Mouse (Mus musculus) heart, postnatal 4 days (tissue): ENCODE results near the gene Pfdn6. TPM values are rescaled to one million over a fixed set of nuclear protein-coding genes. Genes with fewer than 3 reads are reported as not detected.

ENCODE experiments used
- DNase-seq: peaks from one replicate; pipeline ENCODE4 v3.0.0; 2021
- total RNA-seq, 2 experiments: library from RNA; stranded (reverse); gene quantifications; 2 replicates each; pipeline ENCODE4 v1.2.3; 2021

The Pfdn6 gene
- 10 to 100 TPM; 78.0 to 79.5 TPM for total RNA-seq

- peak; percentile 90 for DNase-seq
These were observed at the start of gene Pfdn6, which contains the start of gene Wdr46 for GRCm38 (mm10) chr17:33940206-33940805. TSS of gene Pfdn6 (minus strand) at chr17:33940343. TSS of gene Wdr46 (plus strand) at chr17:33940660.

GRCm38 (mm10) chr17:33982136-33982535, 42.0 kb upstream of the Pfdn6 start:
- peak; percentile 66 for DNase-seq

- DNase-seq: peak; percentile 89
These were observed 41.2 kb upstream of the Pfdn6 start for GRCm38 (mm10) chr17:33981192-33981909.

GRCm38 (mm10) chr17:33980181-33981035, 40.3 kb upstream of the Pfdn6 start:
- no peak for DNase-seq

DNA sequence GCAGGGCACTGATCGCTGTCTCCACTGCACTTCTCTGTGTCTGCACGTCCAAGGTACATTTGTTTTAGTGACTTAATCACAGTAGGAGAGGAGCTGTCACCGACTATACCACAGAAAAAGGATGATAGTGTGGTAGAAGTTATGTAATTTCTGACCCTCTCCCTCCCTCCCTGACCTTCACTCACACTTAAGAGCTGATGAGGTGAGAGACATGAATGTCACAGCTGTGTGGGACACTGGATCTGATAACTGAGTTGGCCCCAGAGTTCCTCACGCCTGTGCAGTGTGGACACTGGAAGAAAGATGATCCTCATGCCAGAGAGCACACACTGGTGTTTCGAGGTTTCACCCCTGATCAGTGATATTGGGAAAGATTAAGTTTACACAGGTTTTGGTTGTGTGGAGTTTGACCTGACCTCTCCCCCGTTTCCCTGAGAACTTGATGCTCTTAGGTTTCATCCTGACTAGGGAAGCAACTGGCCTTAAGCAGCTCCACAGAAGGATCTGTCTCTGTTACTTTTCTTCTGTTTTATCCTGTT, 39.4 kb upstream of the Pfdn6 start:
- no peak for DNase-seq

DNA sequence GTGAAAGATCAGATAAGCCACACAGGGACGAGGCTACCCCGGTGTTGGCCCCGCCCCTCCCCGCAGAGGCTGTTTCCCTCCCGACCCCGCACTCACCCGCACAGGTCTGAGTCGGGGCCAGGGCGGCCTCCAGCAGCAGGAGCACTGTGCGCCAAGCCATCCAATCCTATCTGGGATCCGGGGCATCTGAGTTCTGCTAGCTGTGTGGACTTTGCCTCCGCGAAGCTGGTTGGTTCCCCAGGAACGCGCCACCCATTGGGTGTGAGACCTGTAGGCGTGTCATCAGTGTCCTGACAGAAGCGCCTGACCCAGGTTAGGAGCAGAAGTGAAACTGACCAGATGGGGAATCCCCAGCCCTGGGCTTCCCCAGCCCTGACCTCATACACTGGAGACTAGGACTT, 38.5 kb upstream of the Pfdn6 start:
- DNase-seq: peak; percentile 69

DNA sequence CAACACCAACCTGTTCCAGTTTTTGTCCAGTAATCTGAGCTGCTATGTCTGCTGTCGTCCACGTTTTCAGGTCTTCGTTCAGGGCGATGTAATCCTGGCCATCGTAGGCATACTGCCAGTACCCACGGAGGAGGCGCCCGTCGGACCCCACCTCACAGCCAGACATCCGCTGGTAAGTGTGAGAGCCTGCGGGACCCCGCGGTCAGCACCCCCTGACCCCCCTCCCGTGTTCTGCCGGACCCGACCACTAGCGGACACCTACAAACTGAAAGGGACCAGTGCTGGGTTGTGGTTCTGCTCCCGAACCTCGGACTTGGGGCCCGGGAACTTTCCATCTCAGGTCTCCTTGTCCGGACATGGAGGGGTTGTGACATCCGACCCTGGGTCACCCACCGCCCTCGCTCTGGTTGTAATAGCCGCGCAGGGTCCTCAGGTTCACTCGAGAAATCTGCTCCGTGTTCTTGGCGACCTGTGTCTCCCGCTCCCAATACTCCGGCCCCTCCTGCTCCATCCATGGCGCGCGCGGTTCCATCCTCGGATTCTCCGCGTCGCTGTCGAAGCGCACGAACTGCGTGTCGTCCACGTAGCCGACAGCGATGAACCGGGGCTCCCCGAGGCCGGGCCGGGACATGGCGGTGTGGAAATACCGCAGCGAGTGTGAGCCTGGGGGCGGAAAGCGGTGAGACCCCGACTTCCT, 37.9 kb upstream of the Pfdn6 start:
- DNase-seq: no peak

- DNase-seq: no peak
These were observed 33.4 kb upstream of the Pfdn6 start for GRCm38 (mm10) chr17:33973572-33973971.

DNA sequence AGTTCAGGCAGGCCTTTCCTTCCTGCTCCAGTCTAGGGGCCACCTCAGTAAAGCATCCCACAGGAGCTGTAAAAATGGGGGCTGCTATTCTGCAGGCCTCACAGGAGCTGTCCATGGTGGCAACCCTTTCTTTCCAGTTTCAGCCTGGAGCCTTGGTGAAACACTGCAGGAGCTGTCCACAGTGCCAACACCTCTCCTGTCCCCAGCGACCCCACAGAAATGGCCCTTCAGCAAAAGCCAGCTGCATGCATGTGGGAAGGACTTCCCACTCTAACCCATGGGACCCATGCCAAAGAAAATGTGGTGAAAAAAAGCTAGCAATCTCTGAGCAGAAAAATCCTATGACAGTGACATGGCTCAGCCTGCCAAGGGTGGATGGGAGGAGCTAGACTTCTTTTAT, 32.5 kb upstream of the Pfdn6 start:
- peak; percentile 72 for DNase-seq

- DNase-seq: no peak
These were observed 29.3 kb upstream of the Pfdn6 start for GRCm38 (mm10) chr17:33969394-33969793.

DNA sequence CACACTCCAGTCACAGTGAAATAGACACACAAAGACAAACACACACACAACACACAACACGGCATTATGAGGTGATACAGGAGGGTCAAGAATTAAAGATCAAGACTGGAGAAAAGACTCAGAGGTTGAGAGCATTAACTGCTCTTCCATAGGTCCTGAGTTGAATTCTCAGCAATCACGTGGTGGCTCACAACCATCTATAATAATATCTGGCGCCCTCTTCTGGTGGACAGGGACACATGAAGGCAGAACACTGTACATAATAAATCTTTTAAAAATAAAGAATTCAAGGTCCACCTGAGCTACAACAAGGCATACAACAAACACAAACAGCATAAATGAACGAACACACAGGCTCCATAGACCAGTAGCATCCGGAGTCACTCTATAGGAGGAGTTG, 28.8 kb upstream of the Pfdn6 start:
- DNase-seq: no peak

GRCm38 (mm10) chr17:33968489-33968888, 28.3 kb upstream of the Pfdn6 start:
- DNase-seq: peak; percentile 84

DNA sequence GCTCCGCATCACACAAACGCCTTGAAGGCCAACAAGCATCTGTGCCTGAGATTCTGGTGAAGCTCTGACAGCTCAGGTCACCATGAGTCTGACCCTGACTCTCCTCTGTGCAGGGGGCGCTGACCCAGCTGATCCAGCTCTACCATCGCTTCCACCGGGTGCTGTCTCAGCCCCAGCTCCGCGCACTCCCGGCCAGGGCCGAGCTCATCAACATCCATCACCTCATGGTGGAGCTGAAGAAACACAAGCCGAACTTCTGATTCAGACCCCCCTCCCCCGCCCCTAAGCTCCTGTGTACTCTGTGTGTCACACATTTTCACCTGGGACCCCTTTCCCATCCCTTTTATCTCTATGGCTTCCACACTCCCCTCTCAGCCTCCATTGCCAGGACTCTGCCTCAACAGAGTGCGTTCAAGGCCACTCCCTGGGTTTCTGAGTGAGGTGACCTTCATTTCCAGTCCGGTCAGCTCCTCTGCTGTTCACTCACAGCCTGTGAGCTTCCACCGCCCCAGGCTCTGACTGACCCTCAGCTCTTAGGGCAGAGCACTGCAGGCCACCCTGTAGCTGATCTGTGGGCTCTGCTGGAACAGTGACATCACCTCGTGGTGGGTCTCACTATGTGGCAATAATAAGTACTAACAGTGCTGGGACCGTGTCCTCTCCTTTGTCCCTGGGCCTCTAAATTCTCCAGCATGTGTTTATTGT, 25.9 kb upstream of the Pfdn6 start:
- no peak for DNase-seq

DNA sequence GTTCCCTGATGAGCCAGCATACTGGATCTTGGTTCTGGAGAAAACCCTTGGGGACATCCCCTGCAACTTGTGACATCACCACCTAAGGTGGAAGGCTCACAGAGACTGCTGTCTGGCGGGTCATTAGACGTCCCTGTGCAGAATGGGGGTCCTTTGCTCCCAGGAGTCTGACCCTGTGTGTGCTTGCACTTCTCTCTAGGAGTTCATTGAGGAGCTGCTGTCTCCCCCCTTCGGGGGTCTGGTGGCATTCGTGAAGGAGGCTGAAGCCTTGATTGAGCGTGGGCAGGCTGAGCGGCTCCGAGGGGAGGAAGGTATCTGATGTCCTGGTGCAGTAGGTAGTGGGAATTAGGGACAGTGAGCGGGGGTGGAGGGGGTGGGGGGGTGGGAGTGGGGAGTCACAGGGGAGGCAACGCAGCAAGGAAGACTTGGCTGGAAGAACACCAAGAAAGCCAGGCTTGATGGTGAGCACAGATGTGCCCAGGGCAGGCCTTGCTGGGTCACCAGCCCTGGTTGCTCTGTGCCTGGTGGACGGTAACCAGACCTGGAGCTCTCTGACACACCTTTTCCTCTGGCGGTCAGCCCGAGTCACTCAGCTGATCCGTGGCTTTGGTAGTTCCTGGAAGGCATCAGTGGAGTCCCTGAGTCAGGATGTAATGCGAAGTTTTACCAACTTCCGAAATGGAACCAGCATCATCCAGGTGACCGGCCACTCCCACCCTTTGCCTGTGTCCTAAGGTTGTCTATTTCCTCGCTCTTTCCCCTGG, 25.1 kb upstream of the Pfdn6 start:
- DNase-seq: no peak

- no peak for DNase-seq
These were observed 22.7 kb upstream of the Pfdn6 start for GRCm38 (mm10) chr17:33962876-33963275.

GRCm38 (mm10) chr17:33959948-33960347, 19.8 kb upstream of the Pfdn6 start:
- DNase-seq: peak; percentile 4

DNA sequence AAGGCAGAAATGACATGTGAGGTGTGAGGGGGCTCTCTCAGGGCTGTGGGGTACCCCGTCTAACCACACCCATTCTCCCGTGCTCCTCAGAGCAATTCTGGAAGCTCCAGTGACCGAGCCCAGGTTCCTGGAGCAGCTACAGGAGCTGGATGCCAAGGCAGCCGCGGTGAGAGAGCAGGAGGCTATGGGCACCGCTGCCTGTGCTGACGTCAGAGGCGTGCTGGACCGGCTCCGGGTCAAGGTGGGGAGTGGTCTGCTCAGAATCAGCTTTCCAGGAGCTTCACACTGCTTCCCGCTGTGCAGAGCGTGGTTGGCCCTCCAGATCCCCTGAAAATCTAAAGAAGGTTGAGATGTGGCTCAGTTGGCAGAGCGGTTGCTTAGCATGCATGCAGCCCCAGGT, 19.0 kb upstream of the Pfdn6 start:
- DNase-seq: peak; percentile 4

- DNase-seq: no peak
These were observed 18.3 kb upstream of the Pfdn6 start for GRCm38 (mm10) chr17:33958451-33958850.

DNA sequence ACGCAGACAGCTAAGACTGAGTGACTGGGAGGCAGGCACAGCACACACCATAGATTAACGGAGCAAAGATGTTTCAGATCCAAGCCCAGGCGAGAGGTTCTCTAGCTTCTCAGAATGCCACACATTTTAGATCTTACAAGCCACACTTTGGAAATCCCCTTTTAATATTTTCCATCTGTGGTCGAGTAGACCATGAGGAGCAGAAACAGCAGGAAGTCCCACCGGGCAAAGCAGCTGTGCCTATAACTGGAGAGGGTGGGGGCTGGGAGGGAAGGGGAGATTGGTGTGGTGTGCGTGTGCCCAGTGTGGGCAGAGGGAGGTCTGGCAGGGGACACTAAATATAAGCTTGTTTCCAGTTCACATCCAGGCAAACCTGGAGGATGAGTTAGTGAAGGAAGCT, 17.4 kb upstream of the Pfdn6 start:
- DNase-seq: no peak

DNA sequence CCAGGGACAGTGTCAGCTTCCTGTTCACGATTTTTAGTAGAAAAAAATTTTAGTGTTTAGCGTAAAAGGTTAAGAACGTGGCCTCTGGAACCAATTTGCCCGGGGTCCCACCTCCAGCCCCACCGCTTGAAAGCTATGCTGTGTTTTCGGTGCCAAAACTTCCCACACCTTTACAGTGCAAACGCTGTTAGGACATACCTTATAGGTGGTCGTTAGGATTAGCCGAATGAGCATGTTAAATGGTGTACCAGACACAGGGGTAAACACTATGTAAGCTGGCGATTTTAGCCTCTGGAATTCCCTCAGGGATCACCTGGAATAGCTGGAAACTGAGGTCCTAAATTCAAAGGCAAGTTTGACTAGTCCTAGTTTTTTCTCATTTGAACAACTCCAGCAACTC, 16.2 kb upstream of the Pfdn6 start:
- no peak for DNase-seq
